Mouse (Mus musculus) hindbrain, embryonic 16.5 days (tissue): Measurements from ENCODE around the gene Aspscr1. TPM values are rescaled to one million over a fixed set of nuclear protein-coding genes. Genes with fewer than 3 reads are reported as not detected.
A peak's percentile ranks its signal among the peaks of the same experiment; 100 is the strongest.
"Not testable (repeated sequence)": the region's sequence is repeated elsewhere in the genome, so short reads cannot be mapped to it uniquely, and the experiment has no call there.

Source experiments
- ATAC-seq: fragments of 200-750 bp; cut with Nextera tagmentation; 2 replicates; pipeline ENCODE4 v1.8.0; 2017; ENCODE audit warnings: moderate TSS enrichment, moderate library complexity
- H3K27ac ChIP-seq: fragments of 300-500 bp; sonication (generic); 2 replicates; pipeline ENCODE4 v1.5.1; 2014; ENCODE audit warnings: low read depth, mild to moderate bottlenecking, control low read depth, low read length, moderate library complexity
- H3K27me3 ChIP-seq: fragments of 300-500 bp; sonication (generic); replicated peaks from 2 replicates; pipeline ENCODE4 v1.6.1; 2014; ENCODE audit warnings: low read length; ENCODE audit not compliant: control insufficient read depth, insufficient read depth
- H3K36me3 ChIP-seq: fragments of 300-500 bp; sonication (generic); 2 replicates; pipeline ENCODE4 v1.6.1; 2014; ENCODE audit warnings: mild to moderate bottlenecking, low read length, moderate library complexity, mixed read lengths; ENCODE audit not compliant: control insufficient read depth, insufficient read depth
- H3K4me1 ChIP-seq: fragments of 300-500 bp; sonication (generic); 2 replicates; pipeline ENCODE4 v1.6.1; 2014; ENCODE audit warnings: low read depth, low read length; ENCODE audit not compliant: control insufficient read depth, insufficient read depth
- H3K4me2 ChIP-seq: fragments of 300-500 bp; sonication (generic); 2 replicates; pipeline ENCODE4 v1.6.1; 2014; ENCODE audit warnings: mild to moderate bottlenecking, low read length, control low read depth, moderate library complexity
- H3K4me3 ChIP-seq: fragments of 300-500 bp; sonication (generic); 2 replicates; pipeline ENCODE4 v1.5.1; 2014; ENCODE audit warnings: mild to moderate bottlenecking, low read length, control low read depth, moderate library complexity
- H3K9ac ChIP-seq: fragments of 300-500 bp; sonication (generic); 2 replicates; pipeline ENCODE4 v1.6.1; 2014; ENCODE audit warnings: low read depth, mild to moderate bottlenecking, control low read depth, low read length, moderate library complexity
- H3K9me3 ChIP-seq: fragments of 300-500 bp; sonication (generic); 2 replicates; pipeline ENCODE4 v1.6.1; 2014; ENCODE audit warnings: mild to moderate bottlenecking, low read length, moderate library complexity; ENCODE audit not compliant: control insufficient read depth
- WGBS: fragments of 180-500 bp; shearing (Covaris S2); extraction: QIAGEN DNeasy Blood & Tissue Kit; methylation state at CpG from one replicate; pipeline ENCODE4 v1.1.7; 2014; 5-methylcytosine and 5-hydroxymethylcytosine counted together
- polyA plus RNA-seq: library from polyadenylated mRNA; unstranded; fragments of >200 nt; fragmentation: Nextera tagmentation; extraction: Ambion mirVana; gene quantifications from 2 replicates; pipeline ENCODE4 v1.2.1, GENCODE M21; 2015

Gene Aspscr1
- polyA plus RNA-seq, 1 experiment from 2014 or later = 146 TPM

- Histone ChIP-seq H3K9ac (peak overlapping the region; percentile 85), H3K4me2 (peak overlapping the region; percentile 93), H3K4me3 (peak overlapping the region; percentile 78), H3K27me3 (no peaks in the 10 kb centered on the region), H3K4me1 (peaks cover 7% of the 10 kb centered on the region), H3K36me3 (peaks cover 5% of the 10 kb centered on the region; the same call in 1 of the 2 replicates), H3K27ac (peak overlapping the region; percentile 94), H3K9me3 (no peaks in the 10 kb centered on the region)
- 38% methylated on average over 12 of the region's 12 CpGs for WGBS
- peak; percentile 37 for ATAC-seq
These were observed 885 bp downstream of the Aspscr1 start for GRCm38 (mm10) chr11:120673594-120674122.

- not testable (repeated sequence) for H3K4me1 ChIP-seq, ATAC-seq, H3K27me3 ChIP-seq, H3K36me3 ChIP-seq, H3K4me3 ChIP-seq, H3K27ac ChIP-seq, H3K4me2 ChIP-seq, H3K9me3 ChIP-seq, H3K9ac ChIP-seq
- 94% methylated on average over 4 of the region's 5 CpGs for WGBS
These were observed 3.1 kb downstream of the Aspscr1 start for GRCm38 (mm10) chr11:120675875-120676274.

- H3K4me3 ChIP-seq = no peak overlapping the region
- WGBS = 91% methylated on average over 4 of the region's 4 CpGs
- H3K27ac ChIP-seq = no peak overlapping the region
- peaks cover 5% of the 10 kb centered on the region; the same call in 1 of the 2 replicates for H3K36me3 ChIP-seq
- no peaks in the 10 kb centered on the region for H3K9me3 ChIP-seq
- H3K9ac ChIP-seq = no peak overlapping the region
- peaks cover 7% of the 10 kb centered on the region for H3K4me1 ChIP-seq
- no peak for ATAC-seq
- H3K27me3 ChIP-seq = no peaks in the 10 kb centered on the region
- H3K4me2 ChIP-seq = no peak overlapping the region
These were observed 4.2 kb downstream of the Aspscr1 start for GRCm38 (mm10) chr11:120676951-120677350.

GRCm38 (mm10) chr11:120679909-120680308, 7.1 kb downstream of the Aspscr1 start:
- no peaks in the 10 kb centered on the region for H3K9me3 ChIP-seq
- peaks cover 5% of the 10 kb centered on the region; the same call in 1 of the 2 replicates for H3K36me3 ChIP-seq
- no peak overlapping the region for H3K4me2 ChIP-seq
- no peak overlapping the region for H3K4me3 ChIP-seq
- no peak overlapping the region for H3K27ac ChIP-seq
- no peak overlapping the region for H3K9ac ChIP-seq
- no peaks in the 10 kb centered on the region for H3K4me1 ChIP-seq
- no peak for ATAC-seq
- 86% methylated on average over 3 of the region's 3 CpGs for WGBS
- no peaks in the 10 kb centered on the region for H3K27me3 ChIP-seq

DNA sequence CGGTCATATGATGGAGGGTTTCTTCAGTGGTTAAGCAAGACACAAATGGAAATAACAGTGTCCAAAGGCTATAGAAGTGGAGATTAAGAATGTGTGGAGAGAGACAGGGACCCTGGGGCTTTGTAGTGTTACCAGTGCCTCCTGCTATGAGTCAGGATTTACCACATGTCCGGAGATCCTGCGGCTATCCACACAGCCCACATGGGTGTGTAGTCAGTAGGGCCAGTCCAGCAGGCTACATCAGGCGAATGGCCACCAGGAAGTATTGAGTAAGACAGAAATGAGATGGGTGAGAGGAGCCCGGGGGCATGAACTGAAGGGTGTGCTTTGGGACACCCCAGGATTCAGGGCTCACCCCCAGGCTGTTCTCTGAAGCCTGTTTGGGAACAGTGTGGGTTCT, 9.9 kb downstream of the Aspscr1 start:
- Histone ChIP-seq H3K9ac (no peak overlapping the region), H3K4me3 (no peak overlapping the region), H3K36me3 (peaks cover 9% of the 10 kb centered on the region; the same call in 1 of the 2 replicates), H3K4me1 (no peaks in the 10 kb centered on the region), H3K9me3 (no peaks in the 10 kb centered on the region), H3K27ac (no peak overlapping the region), H3K27me3 (no peaks in the 10 kb centered on the region), H3K4me2 (no peak overlapping the region)
- WGBS = 95% methylated on average over 5 of the region's 5 CpGs
- no peak for ATAC-seq

DNA sequence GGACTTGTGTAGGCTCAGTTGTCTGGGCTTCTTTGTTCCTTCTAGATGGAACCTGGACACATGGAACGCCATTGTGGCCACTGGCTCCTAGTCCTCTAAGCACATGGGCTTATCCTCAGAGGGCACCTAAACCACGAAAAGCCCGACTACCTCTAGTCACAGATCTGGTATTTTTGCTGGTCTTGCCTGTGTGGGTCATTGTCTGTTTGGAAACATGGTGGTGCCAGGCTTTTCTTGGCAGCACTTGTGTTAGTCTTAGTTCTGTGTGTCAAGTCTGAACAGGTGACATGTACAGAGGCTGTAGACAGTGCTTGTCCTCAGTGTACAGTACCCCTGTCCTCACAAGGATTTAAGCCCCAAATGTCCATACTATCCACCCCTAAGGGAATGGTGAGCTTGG, 10.8 kb downstream of the Aspscr1 start:
- H3K4me2 ChIP-seq = no peak overlapping the region
- 93% methylated on average over 3 of the region's 3 CpGs for WGBS
- H3K27ac ChIP-seq = no peak overlapping the region
- H3K4me3 ChIP-seq = no peak overlapping the region
- ATAC-seq = no peak
- H3K9me3 ChIP-seq = no peaks in the 10 kb centered on the region
- H3K9ac ChIP-seq = no peak overlapping the region
- H3K4me1 ChIP-seq = no peaks in the 10 kb centered on the region
- peaks cover 5% of the 10 kb centered on the region; the same call in 1 of the 2 replicates for H3K36me3 ChIP-seq
- no peaks in the 10 kb centered on the region for H3K27me3 ChIP-seq

- no peak for ATAC-seq
- Histone ChIP-seq H3K27me3 (no peaks in the 10 kb centered on the region), H3K4me2 (no peak overlapping the region), H3K36me3 (peaks cover 7% of the 10 kb centered on the region), H3K4me1 (no peaks in the 10 kb centered on the region), H3K4me3 (no peak overlapping the region), H3K9me3 (no peaks in the 10 kb centered on the region), H3K27ac (no peak overlapping the region), H3K9ac (no peak overlapping the region)
- 96% methylated on average over 2 of the region's 2 CpGs for WGBS
These were observed 11.3 kb downstream of the Aspscr1 start for GRCm38 (mm10) chr11:120684086-120684485.

DNA sequence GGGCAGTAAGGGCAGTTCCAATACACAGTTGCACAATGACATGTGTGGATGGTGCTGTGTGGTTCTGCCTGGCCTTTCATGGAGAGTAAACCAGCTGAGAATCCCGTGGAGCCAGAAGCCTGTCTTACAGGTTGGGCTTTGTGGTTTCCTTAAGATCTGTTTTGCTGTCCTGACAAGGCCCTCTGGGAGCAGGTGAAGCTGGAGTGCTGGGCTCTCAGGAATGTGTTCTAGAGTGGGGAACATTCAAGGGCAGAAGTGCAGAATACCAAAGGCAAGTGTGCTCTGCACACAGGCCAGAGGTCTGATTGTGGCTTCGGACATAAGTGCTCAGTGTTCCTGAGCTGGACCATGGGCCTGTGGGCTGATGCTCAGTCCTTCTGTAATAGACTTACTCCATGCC, 11.9 kb downstream of the Aspscr1 start:
- ATAC-seq = no peak
- Histone ChIP-seq H3K9me3 (no peaks in the 10 kb centered on the region), H3K27me3 (no peaks in the 10 kb centered on the region), H3K4me2 (no peak overlapping the region), H3K9ac (no peak overlapping the region), H3K4me3 (no peak overlapping the region), H3K4me1 (no peaks in the 10 kb centered on the region), H3K36me3 (peaks cover 8% of the 10 kb centered on the region), H3K27ac (no peak overlapping the region)
- WGBS = 86% methylated on average over 2 of the region's 2 CpGs

- Histone ChIP-seq H3K4me3 (no peak overlapping the region), H3K9ac (no peak overlapping the region), H3K4me2 (no peak overlapping the region), H3K27me3 (no peaks in the 10 kb centered on the region), H3K27ac (peak overlapping the region; percentile 20; the same call in 1 of the 2 replicates), H3K36me3 (peaks cover 8% of the 10 kb centered on the region), H3K9me3 (no peaks in the 10 kb centered on the region), H3K4me1 (no peaks in the 10 kb centered on the region)
- ATAC-seq = no peak
- 77% methylated on average over 20 of the region's 20 CpGs for WGBS
These were observed 14.0 kb downstream of the Aspscr1 start for GRCm38 (mm10) chr11:120686650-120687272.
